Mouse (Mus musculus): ENCODE measurements around the gene Trex1.

Gene Trex1

GRCm38 (mm10) chr9:109008994-109009635 is 50.4 kb downstream of the Trex1 start:
- DNase-seq = no peak

GRCm38 (mm10) chr9:109008081-109008480 is 51.5 kb downstream of the Trex1 start:
- no peak for DNase-seq

Measured in layer of hippocampus, adult 9-11 months (tissue).